Mouse (Mus musculus) ES-E14 (cell line): ENCODE data around the gene Fam214a.

Source experiments
- CHD2 ChIP-seq: IDR thresholded peaks from 2 replicates; pipeline ENCODE4 v1.6.1; 2014; ENCODE audit warnings: mild to moderate bottlenecking, low read depth, low read length, inconsistent platforms
- HCFC1 ChIP-seq: IDR thresholded peaks from 2 replicates; pipeline ENCODE4 v1.6.1; 2012; ENCODE audit warnings: low read length, inconsistent platforms, borderline replicate concordance; ENCODE audit not compliant: insufficient read depth
- ZC3H11A ChIP-seq: IDR thresholded peaks from 2 replicates; pipeline ENCODE4 v1.6.1; 2012; ENCODE audit warnings: low read depth, mild to moderate bottlenecking, inconsistent platforms, low read length, borderline replicate concordance
- ZNF384 ChIP-seq: IDR thresholded peaks from 2 replicates; pipeline ENCODE4 v1.6.1; 2012; ENCODE audit warnings: low read depth, low read length, inconsistent platforms

DNA sequence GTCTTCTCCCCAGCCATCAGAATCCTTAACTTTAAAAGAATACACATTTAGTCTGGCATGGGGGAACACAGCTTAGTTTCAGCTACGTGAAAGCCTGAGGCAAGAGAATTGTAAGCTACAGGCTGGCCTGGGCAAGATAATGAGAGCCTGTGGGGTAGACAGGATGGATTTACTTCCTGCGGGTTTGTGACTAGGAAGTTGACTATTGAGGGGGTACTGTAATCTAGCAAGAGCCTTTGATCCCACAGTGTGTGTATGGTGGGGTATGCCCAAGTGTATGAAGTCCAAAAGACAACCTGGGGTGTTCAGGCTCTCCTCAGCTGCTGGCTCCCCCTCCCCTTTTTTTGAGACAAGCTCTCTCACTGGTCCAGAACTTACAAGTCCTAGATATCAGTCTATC is 43.7 kb downstream of the Fam214a start:
- TF ChIP-seq CHD2 (no peak), ZNF384 (no peak), ZC3H11A (no peak), HCFC1 (no peak)
